Mouse (Mus musculus) bone marrow macrophage, adult 2 months (primary cell): ENCODE measurements around the gene Hoxd8.

ENCODE experiments used
- CTCF ChIP-seq: IDR thresholded peaks from 2 replicates; pipeline ENCODE4 v1.5.1; 2012; ENCODE audit warnings: low read depth, mild to moderate bottlenecking, low read length, moderate library complexity
- POLR2A ChIP-seq: IDR thresholded peaks from 2 replicates; pipeline ENCODE4 v1.6.1; 2012; ENCODE audit warnings: mild to moderate bottlenecking, low read depth, low read length, borderline replicate concordance

DNA sequence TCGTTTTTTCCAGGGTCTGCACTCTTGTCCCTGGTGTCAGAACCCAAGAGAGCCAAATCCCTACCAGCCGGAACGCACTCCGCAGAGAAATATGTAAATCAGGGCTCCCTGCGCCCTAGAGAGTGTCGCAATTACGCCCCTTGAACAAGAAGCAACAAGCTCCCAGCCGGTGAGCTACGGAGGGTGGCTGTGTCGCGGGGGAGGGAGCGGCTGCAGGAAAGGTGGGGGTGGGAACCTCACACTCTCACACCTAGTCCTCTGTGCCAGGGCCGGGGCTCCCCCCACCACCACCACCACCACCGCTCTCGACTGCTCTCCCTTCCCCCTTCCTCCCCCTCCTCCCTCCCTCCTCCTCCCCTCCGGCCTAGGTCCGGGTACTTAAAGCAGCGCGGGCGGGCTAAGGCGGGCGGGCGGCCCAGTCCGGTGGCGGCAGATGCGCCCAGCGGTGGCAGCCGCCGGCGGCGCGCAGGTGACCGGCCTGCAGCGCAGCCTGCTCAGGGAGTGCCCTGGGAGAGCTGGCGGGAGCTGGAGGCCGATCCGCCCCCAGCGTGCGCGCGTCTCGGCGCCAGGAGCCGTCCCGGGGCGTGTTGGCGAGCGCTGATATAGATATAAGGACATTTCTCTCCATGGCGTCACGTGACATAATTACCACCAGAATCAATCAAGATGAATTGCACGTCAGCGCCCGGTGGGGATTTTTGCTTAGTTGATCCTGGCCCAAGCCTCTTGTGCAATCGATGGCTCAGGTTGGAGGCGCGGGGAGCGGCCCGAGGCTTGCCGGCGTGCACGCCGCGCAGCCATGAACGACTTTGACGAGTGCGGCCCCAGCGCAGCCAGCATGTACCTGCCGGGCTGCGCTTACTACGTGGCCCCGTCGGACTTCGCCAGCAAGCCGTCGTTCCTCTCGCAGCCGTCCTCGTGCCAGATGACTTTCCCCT lies 22.6 kb upstream of the Hoxd8 start:
- TF ChIP-seq CTCF (no peak), POLR2A (no peak)
